Mouse (Mus musculus) spleen, postnatal 0 days (tissue): ENCODE data around the gene Wfikkn2. TPM values are rescaled to one million over a fixed set of nuclear protein-coding genes. Genes with fewer than 3 reads are reported as not detected.

Experiments used
- polyA plus RNA-seq: library from polyadenylated mRNA; unstranded; fragments of >200 nt; fragmentation: Nextera tagmentation; extraction: Ambion mirVana; gene quantifications from 2 replicates; pipeline ENCODE4 v1.2.1, GENCODE M21; 2015

Gene Wfikkn2
- polyA plus RNA-seq: 0.67 and 0.92 TPM in 2 replicates

GRCm38 (mm10) chr11:94245955-94246788 is at the start of gene Wfikkn2:
Gene Wfikkn2, minus strand, starts transcription at chr11:94246005.

GRCm38 (mm10) chr11:94281199-94282181 is 35.7 kb upstream of the Wfikkn2 start, which contains the start of gene Gm21885:
Gene Gm21885, plus strand, starts transcription at chr11:94281873.

GRCm38 (mm10) chr11:94211124-94211603 is 34.6 kb downstream of the Wfikkn2 start, which contains the start of gene Tob1:
Gene Tob1, plus strand, starts transcription at chr11:94211454.

Other genes starting within 250 kb of the Wfikkn2 start
- gene Spag9, start 249.9 kb downstream of the Wfikkn2 start, polyA plus RNA-seq: 31.2 and 34.5 TPM in 2 replicates
- gene Tob1, start 34.6 kb downstream of the Wfikkn2 start, polyA plus RNA-seq: 8.4 and 10.2 TPM in 2 replicates
- gene Gm21885, start 35.9 kb upstream of the Wfikkn2 start, polyA plus RNA-seq: not detected in 2 replicates
- gene Luc7l3, start 76.0 kb upstream of the Wfikkn2 start, polyA plus RNA-seq: 99.5 and 101 TPM in 2 replicates
- 7.6 and 8.7 TPM in 2 replicates for gene Ankrd40, start 82.0 kb upstream of the Wfikkn2 start, polyA plus RNA-seq
- 5.0 and 5.6 TPM in 2 replicates for gene Abcc3, start 147.0 kb upstream of the Wfikkn2 start, polyA plus RNA-seq
- gene Cacna1g, start 228.2 kb upstream of the Wfikkn2 start, polyA plus RNA-seq: 3.9 and 4.2 TPM in 2 replicates
- gene Spata20, start 240.2 kb upstream of the Wfikkn2 start, polyA plus RNA-seq: not detected in 2 replicates